Mouse (Mus musculus): ENCODE data around the gene Agmo. TPM values are rescaled to one million over a fixed set of nuclear protein-coding genes. Genes with fewer than 3 reads are reported as not detected.

The Agmo gene
- under 1 TPM in 1 of 2 experiments, not detected in 1; 0.50 TPM for total RNA-seq (2023)

GRCm38 (mm10) chr12:37241566-37242021 lies at the start of gene Agmo:
TSS of gene Agmo (plus strand) at chr12:37241641.

Other genes with a start within 250 kb of the Agmo start
- gene Meox2, start 133.1 kb upstream of the Agmo start, total RNA-seq (2023): not detected

Data from B cell, adult 67 days (primary cell).